Mouse (Mus musculus) inflammation-experienced regulatory T-cells (primary cell): ENCODE measurements around the gene Nqo2. TPM values are rescaled to one million over a fixed set of nuclear protein-coding genes. Genes with fewer than 3 reads are reported as not detected.

ENCODE experiments used
- polyA plus RNA-seq, 2 experiments: library from polyadenylated mRNA; unstranded; fragments of 100-300 nt; shearing (Covaris generic); gene quantifications; one replicate each; pipeline ENCODE4 v1.2.1; 2017

Nqo2 gene
- 10 to 100 TPM in 1 of 2 experiments, 1 to 10 TPM in 1; 6.5 to 21.9 TPM for polyA plus RNA-seq

DNA sequence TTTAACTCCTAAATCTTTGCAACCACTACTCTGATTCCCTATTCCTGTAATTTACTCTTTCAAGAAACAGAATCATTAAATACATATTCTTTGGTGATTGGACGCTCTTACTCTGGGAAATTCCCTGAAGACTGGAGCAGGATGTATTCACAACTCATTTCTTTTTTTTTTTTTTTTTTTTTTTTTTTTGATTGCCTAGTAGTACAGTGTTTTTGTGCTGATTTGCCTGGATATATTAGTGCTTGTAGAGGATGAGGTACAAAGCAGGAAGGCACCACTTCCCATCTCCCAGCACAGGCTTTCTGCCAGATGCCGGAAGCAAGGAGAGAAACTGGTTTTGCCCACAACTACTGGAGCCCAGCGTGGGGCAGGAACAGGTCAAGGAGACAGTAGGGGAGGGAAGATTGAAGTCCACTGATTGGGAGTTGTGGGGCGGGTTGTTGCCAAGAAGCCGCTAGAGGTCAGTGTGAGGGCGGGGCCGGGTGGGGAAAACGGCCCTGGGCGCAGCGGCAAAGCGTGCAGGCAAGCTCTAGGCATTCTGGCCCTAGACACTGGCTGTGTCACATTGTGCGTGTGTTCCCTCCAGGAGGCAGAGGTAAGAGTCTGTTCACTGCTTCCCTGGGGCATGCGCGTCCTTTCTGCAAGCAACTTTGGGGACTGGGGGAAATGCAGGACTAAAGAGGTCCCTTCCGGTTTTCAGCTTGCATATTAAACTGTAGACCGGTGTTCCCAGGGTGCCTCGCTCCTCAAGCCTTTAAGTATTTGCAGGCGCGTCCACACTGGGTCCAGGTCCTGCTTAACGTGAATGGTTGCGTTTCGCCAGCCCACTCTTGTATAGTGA is at the start of gene Nqo2:
Gene Nqo2, plus strand, starts transcription at position 482 of the 841 bp plus-strand sequence.

DNA sequence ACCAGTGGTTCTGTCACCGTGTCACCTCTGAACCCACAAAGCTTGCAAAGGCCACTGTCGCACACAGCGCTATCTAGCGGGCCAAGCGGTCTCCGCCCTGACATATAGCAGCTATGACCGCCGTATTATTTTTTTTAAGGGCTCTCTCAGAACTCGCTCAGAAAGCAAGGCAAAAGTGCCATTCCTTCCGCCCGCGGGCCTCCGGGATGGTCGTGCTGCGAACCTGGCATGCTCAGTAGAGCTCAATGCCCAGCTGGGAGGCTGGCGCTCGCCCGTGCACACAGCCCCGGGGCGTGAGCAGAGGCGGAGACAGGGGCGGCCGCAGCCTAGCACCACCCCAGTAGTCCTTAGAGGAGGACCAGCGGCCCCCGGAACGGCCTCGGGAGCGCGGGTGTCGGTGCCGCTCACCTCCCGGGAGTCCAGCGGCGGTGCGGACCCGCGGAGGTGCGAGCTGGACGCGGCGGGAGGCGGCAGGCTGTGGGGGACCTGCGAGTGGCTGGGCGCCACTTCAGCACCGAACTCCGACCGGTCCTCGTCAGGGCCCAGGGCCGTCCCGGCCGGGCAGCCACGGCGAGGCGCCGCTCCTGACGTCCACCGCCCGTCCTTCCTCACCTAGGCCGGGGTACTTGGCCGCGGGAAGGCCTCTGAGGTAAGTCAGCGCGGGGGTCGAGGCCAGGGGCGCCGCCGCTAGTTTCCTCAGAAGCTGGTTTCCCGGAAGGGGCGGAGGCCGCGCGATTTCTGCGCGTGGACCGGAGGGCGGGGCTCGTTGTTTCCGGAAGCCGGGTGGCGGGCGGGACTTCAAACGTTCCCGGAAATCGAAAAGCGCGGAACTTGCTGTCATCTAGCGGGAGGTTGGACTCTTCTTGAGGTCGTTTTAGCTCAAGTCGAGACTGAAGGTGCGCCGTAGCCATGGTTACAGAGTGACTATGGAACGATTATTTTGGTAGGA is 37.8 kb downstream of the Nqo2 start, which contains the start of the genes Ripk1 and Serpinb6a:
Gene Ripk1, plus strand, starts transcription at position 306 of the 949 bp plus-strand sequence.
Gene Serpinb6a, minus strand, starts transcription at position 737 of the 949 bp plus-strand sequence.

DNA sequence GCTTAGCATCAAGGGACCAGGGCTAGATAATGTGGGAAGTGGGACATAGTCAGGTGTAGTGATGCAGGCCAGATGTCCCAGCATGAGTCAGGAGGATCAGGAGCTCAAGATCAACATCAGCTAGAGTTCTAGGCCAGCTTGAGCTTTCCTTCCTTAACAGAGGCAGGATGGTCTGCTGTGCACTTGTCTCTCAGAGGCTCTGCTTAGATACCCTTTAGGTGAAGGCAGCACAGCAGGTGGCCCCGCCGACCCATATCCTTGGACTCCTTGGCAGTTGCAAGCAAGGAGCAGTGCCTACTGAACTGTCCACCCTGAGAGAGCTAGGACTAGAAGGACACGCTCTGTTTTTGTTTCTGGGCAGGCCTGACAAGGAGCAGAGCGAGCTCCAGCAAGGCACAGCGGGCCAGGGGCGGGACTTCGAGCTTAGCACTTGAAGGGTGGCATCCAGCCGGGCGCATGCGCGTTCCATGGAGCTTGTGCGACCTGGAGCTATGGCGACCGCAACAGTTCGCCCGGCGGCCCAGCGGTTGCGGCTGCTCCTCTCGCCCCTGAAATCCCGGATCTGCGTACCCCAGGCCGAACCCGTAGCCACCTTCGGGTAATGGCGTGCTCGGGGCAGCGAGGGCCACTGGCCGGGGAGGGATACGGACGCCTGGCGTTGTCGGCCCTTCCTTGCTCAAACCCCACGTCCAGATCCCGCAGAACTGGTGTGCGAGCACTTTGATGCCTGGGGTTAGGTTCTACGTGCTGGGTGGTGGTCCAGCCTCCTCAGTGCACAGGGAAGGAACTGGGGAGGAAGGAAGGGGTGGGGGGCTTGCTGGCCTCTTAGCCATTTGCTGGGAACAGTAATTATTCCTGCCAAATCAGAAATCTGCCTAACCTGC is 72.9 kb downstream of the Nqo2 start, which contains the start of gene Bphl:
Gene Bphl, plus strand, starts transcription at position 426 of the 884 bp plus-strand sequence.

Other genes starting within 250 kb of the Nqo2 start
- gene Serpinb6e, start 121.3 kb upstream of the Nqo2 start, polyA plus RNA-seq: under 1 TPM; 0.11 to 0.24 TPM
- gene Serpinb6c, start 59.0 kb upstream of the Nqo2 start, polyA plus RNA-seq: under 1 TPM in 1 of 2 experiments, not detected in 1; 0.17 TPM
- 10 to 100 TPM; 62.3 to 82.3 TPM for gene Ripk1, start 37.7 kb downstream of the Nqo2 start, polyA plus RNA-seq
- 10 to 100 TPM; 44.3 to 54.0 TPM for gene Serpinb6a, start 38.1 kb downstream of the Nqo2 start, polyA plus RNA-seq
- 10 to 100 TPM; 30.8 to 37.4 TPM for gene Bphl, start 72.9 kb downstream of the Nqo2 start, polyA plus RNA-seq
- gene Tubb2a, start 113.3 kb downstream of the Nqo2 start, polyA plus RNA-seq: 10 to 100 TPM; 12.1 to 18.0 TPM
- gene Tubb2b, start 165.8 kb downstream of the Nqo2 start, polyA plus RNA-seq: 1 to 10 TPM in 1 of 2 experiments, under 1 TPM in 1; 0.78 to 1.2 TPM
- 10 to 100 TPM; 53.1 to 58.5 TPM for gene Psmg4, start 198.3 kb downstream of the Nqo2 start, polyA plus RNA-seq